Mouse (Mus musculus): Measurements from ENCODE around the gene Stk16.
"Not testable (repeated sequence)": the region's sequence is repeated elsewhere in the genome, so short reads cannot be mapped to it uniquely, and the experiment has no call there.

The Stk16 gene

DNA sequence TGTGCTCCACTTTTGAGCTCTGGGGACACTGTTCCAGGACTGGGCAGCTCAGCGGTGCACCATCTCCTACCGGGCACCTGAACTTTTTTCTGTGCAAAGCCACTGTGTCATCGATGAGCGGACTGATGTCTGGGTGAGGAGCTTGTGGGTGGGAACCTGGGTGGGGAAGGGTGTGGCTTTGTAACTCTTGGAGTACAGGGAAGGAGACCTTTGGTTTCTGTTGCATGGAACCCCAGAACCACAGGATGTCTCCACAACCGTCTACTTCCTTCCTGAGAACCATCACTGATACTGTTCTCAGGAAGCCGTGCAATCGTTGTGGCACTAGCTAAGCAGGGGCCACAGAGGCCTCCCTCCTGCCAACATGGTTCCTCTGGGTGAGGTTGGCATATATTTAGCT, 2.5 kb downstream of the Stk16 start:
- no peak for DNase-seq (ENCODE audit: low read depth, low spot score)

DNA sequence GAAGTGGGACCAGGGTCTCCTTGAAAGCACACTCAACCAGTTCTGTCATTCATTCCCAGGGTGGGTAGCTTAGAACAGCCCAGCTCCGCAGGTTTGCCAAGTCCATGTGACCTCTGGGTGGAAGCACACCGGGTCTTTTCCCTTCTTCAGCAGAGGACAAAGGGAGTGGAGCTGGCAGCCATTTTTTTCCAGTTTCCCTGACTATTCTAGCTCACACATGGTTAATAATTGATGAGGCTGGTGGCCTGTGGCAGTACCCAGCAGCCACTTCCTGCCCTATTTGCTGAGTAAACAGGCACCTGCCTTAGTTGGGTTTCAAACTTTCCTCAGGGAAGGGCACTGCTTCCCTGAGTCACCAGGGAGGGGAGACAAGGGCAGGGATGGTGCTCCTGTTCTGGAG, 3.8 kb downstream of the Stk16 start:
- DNase-seq (ENCODE audit: low read depth, low spot score), result no peak

DNA sequence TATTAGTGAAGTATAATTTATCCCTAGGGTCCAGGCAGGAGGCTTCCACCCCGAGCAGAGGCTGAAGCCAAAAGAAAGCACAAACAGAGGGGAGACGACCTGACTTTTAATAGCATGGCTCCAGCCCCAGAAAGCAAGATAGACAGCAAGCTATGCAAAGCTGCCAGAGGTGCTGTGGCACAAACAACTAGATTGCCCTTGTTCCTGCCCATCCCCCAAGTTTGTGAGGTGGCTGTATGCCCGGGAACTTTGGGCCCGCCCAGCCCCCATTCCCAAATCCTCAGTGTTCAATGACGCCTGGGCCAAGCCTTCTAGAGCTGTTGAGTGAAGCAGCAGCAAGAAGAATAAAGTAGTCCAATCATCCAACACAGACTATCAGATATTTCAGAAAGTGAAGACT, 4.2 kb downstream of the Stk16 start:
- no peak for DNase-seq (ENCODE audit: low read depth, low spot score)

DNA sequence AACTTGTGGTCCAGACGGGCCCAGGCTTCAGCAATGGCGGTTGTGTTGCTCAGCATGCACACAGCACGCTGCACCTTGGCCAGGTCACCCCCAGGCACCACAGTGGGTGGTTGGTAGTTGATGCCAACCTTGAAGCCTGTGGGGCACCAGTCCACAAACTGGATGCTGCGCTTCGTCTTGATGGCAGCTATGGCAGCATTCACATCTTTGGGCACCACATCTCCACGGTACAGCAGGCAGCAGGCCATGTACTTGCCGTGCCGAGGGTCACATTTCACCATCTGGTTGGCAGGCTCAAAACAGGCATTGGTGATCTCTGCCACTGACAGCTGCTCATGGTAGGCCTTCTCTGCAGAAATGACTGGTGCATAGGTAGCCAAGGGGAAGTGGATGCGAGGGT, 5.1 kb downstream of the Stk16 start:
- DNase-seq (ENCODE audit: low read depth, low spot score), result peak; percentile 75

DNA sequence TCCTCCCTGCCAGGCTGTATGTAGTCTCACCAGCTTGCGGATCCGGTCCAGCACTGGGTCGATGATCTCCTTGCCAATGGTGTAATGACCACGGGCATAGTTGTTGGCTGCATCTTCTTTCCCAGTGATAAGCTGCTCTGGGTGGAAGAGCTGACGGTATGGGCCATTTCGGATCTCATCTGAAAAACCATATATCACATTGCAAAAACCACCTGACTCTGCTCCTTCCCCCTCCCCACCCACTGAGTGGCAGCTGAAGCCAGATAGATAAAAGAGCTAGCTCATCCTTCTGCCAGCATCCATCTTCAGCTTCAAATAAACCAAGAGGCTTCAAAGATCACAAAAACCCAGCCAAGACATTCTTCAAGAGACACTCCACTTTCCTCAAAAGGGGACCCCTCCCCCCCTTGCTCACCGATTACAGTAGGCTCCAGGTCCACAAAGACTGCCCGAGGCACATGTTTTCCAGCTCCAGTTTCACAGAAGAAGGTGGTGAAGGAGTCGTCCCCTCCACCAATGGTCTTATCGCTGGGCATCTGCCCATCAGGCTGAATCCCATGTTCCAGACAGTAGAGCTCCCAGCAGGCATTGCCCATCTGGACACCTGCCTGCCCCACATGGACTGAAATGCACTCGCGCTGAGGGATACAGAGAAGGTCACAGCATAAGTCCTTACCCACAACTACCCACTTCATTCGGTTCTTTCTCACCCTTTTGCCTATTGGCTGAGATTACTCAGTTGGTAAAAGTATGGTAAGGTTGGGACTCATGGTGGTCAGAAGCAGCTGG, 6.4 kb downstream of the Stk16 start:
- DNase-seq (ENCODE audit: low read depth, low spot score), result peak; percentile 80

DNA sequence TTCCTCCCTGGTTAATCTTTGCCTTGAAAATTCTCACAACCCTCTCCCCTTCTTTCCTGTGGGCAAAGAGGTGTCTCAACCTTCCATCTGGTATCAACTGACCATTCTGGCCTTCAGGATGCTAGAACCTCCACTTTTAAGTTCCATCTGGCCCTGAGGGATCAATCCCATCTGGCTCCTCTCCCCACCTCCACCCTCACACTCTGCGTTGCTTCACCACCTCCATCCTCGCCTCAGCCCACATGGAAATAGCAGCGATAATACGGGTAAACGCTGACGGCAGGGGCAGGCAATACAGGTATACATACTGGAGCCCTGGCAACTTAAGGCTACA, 7.2 kb downstream of the Stk16 start:
- no peak for DNase-seq (ENCODE audit: low read depth, low spot score)

DNA sequence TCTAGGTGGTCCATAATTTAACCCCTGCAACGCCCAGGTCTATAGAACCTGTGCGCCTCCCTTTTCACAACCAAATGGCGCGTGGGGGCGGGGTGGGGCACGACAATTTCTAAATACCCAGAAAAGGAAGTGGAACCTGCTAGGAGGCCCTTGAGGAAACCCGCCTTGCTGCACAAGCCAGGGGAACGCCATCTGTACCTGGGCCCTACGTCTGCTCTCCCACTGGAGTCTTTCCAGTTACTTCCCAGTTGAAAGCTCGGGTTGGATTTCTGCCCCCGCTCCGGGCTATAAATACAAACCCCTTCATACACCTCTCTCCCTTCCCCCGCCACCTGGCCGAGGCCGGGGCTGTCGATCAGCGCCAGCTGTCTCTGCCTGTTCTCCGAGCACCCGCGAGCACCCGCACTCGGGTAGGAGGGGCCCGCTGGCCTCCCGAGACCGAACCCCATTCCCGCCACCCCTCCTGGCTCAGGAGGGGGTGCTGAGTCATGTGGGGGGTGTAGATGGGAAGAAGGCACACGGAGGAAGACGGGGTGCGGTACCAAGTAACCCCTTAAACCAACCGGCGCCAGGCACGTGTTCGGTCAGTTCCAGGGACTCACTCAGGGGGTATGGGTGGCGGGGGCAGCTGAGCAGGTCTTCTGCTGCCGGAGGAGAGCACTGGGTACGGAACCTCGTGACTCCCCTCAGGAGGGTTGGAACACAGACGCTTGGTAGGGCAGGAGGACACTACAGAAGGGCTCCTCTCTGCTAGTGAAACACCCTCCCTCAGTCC, 7.8 kb downstream of the Stk16 start:
- DNase-seq (ENCODE audit: low read depth, low spot score), result peak; percentile 95

DNA sequence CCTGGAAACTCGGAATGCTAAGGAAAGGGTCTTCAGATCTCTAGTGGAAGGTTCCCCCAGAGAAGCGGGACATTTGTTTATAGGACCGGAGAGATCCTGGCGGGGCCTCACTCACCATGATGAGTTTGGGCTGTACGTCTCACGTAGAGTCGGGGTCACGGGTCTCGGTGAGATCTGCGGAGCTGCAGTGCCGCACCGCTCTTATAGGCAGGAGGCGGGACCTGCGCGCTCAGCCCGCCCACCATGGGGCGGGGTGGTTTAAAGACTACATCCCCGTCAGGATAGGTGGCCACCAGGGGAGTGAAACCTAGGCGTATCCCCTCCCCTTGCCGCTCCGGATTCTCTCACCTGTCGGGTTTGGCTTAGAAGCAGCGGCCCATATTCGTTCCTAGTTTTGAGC, 8.4 kb downstream of the Stk16 start:
- DNase-seq (ENCODE audit: low read depth, low spot score), result peak; percentile 95

DNA sequence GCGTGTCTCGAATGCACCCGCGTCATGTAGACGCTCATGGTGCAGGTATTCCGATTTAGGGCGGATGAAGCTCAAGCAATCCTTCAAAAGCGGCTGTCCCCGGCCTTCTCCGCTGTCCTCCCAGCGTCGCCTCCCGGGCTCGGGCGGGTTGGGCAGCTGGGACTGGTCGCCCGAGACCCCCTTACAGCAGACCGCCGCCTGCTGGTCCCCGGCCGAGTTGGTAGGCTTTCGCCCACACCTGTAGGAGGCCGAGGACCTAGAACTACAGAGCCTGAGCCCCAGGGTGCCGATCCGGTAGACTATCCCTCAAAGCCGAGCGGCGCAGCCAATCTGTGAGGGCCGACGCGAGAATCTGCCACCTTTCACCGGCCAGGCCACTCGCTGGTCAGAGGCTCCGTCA, 8.9 kb downstream of the Stk16 start, which contains the start of gene Tuba4a:
TSS of gene Tuba4a (minus strand) at position 335 of the 400 bp plus-strand sequence.
- DNase-seq (ENCODE audit: low read depth, low spot score), result no peak

DNA sequence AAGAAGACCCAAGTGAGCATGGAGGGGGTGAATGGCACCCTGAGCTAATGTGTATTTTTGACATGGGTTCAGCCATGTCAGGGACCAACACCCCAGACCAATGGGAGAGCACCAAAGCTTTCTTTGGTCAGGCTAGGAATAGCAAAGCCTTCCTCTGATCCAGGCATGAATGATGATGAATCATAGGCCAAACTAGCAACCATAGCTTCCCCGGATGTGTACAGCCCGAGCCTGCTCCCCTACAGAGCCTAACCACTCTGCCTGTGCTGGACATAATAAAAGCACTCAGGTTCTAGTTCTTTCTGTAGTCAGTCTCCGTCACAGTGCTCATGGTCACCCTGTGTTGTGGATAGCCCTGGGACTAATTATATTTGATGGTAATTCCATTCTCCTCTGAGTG, 10.9 kb downstream of the Stk16 start:
- DNase-seq (ENCODE audit: low read depth, low spot score), result no peak

DNA sequence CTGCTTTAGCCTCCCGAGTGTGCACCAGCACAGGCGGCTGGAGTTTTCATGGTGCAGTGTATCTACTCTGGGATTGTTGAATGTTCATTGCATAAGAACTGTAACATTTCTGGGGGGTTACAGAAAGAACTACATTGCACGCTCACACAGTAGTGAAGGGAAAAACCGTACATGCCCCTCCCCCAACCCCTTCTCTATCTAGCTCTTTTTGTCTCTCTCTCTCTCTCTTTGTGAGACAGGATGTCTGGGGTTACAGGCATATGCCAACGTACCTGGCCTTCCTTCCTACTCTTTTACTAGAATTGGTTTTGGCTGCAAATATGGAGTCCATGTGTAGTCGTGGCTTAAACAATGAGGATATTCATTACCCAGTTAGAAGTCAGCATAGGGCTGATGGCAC, 12.3 kb downstream of the Stk16 start:
- no peak for DNase-seq (ENCODE audit: low read depth, low spot score)

DNA sequence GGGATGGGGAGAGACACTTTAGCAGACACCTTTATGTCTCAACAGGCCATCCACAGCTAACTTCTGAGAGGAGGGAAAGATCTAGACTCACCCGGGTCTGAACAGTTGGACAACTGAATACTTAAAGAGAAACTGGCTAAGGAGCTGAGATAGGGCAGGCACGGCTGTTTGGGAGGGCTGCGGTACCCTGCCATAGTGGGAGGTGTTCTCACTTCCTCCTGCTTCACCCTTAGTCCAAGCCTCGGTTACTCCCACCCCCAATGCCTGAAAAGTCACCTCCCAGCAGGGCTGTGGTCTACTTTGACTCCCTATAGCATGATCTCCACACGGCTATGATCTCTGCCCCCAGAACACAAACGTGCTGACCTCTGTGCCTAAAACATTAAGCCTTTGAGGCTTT, 12.9 kb downstream of the Stk16 start:
- DNase-seq (ENCODE audit: low read depth, low spot score), result no peak

DNA sequence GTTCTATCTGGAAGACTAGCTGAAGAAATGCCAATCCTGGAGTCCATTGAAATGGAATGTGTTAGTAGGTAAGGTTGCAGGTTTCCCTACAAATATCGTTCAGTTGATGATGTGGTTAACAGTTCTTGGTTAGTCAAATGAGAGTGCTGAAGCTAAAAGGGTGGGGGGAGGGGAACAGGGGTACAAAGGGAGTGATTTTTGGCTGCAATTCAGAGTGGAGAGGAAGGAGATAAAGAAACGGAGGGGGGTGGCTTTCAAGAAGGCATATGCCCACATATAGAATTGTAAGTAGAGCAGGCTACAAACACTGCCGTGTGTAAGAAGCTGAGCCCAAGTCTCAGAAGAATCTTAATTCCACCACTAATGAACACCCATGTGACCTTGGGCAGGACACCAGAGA, 14.8 kb downstream of the Stk16 start:
- DNase-seq (ENCODE audit: low read depth, low spot score), result no peak

DNA sequence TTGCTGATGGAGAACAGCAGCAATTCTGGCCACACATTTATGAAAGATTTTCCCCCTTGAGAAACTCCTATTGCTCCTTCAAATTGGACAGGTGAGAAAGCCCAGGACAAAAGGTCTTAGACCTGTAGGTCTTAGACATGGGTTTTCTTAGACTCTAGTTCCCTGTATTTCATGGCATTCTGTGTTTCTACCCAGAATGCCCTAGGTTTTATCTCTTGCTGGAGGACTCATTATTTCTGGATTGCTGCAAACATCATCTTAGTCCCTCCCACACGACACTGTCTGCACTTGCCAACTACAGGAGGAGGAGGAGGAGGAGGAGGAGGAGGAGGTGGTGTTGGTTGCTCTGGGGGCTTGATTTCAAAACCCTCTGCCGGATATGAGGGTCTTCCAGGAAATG, 15.5 kb downstream of the Stk16 start:
- DNase-seq (ENCODE audit: low read depth, low spot score), result no peak

DNA sequence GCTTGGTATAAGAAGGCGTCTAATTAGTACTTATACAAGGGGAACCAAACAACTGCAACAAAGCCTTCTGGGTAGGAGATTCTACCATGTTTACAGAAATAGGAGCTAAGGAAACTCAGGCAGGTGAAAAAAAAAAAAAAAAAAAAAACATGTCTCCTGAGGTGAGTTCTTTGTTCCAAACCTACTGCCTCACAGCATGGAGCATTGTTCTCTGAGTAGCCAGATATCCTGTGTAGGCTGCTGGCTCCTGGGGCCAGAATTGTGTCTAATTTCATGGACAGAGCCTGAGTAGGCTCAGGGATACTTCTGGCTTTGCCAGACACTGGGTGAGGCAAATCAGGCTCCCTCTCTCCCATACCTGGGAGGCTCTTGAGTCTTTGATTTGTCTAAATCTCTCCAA, 17.0 kb downstream of the Stk16 start:
- DNase-seq (ENCODE audit: low read depth, low spot score), result no peak

DNA sequence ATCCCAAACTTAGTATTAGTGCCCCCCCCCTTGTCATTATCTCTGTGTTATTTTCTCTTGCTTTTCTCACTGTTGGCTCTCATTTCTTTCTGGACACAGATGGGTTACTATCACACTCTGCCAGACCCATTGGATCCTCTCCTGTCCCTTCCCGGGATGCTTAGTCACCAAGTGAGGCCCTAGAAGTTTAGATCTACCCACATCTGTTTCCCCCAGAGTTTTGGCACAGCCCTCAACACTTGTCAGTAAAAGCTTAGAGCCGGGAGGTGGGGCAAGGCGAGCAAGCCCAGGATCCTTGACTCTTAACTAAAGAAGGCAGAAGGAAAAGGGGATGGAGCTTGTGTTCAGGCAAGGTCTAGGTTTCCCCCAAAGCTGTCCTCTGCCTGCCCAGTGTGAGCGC, 18.5 kb downstream of the Stk16 start:
- DNase-seq (ENCODE audit: low read depth, low spot score), result no peak

DNA sequence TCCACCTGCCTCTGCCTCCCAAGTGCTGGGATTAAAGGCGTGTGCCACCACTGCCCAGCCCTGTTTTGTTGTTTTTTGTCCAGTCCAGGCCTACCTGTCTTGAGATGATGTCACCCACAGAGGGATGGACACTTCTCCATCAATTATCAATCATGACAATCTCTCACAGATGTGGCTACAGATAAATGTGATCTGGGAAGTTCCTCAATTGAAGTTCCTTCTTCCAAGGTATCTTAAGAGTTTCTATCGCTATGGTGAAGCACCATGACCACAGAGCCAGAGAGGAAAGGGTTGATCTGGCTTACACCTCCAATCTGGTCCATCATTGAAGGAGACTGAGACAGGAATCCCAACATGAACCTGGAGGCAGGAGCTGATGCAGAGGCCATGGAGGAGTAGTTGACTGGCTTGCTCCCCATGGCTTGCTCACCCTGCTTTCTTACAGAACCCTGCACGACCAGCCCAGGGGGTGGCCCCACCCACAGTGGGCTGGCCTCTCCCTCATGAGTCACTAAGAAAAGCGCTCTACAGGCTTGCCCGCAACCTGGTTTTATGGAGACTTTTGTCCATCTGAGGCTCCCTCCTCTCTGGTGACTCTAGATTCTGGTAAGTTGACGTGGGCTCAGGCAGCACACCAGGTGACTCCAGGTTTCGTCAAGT, 19.8 kb downstream of the Stk16 start:
- no peak for DNase-seq (ENCODE audit: low read depth, low spot score)

DNA sequence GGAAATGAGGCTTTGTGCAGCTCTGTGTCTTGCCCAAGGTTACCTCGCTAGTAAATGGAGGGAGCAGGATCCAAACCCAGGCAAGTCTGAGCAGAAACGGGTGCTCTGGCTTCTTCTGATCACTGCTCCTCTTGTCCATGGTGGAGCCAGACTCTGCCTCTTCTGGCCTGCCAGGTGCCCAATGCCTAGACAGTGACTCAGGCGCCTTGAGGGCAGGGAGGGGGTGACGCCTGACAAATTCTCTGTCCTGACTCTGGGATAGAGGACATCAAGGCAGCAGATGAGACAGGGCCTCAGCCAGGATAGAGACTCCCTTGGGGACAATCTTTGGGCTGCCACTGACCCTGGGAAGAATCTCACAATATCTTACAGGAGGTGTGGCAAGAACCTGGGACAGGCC, 20.6 kb downstream of the Stk16 start:
- no peak for DNase-seq (ENCODE audit: low read depth, low spot score)

DNA sequence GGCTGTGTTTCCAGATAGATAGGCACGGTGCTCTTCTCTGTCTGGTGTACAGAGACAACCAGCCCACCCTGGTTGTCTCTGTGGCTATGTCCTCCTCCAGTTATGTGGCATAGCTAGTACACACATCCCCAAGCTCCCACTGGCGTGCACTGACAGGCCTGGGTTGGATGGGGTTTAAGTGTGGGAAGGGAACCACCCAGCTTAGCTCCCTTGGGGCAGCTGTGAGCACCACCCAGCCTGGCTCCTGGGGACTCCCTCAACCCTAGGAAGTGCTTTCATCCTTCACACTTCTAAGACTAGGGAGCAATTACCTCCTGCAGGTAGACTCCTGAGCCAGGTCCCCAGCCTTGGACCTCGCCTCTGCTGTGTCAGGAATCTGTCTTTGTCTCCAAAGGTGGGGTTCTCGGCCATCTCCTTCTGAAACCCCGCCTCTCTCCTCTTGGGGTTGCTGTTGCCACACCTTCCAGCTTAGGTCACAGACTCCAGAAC, 21.1 kb downstream of the Stk16 start, which contains the start of gene A630095N17Rik:
TSS of gene A630095N17Rik (minus strand) at position 439 of the 489 bp plus-strand sequence.
- DNase-seq (ENCODE audit: low read depth, low spot score), result no peak

DNA sequence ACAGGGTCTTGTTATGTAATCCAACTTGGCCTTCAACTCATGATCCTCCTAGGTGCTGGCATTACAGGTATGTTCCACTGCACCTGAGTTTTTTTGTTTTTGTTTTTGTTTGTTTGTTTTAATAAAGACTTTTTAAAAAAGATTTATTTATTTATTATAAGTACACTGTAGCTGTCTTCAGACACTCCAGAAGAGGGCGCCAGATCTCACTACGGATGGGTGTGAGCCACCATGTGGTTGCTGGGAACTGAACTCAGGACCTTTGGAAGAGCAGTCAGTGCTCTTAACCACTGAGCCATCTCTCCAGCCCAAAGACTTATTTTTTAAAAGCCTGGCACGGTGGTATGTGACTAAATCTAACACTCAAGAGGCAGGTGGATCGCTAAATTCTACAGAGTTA, 21.9 kb downstream of the Stk16 start:
- not testable (repeated sequence) for DNase-seq (ENCODE audit: low read depth, low spot score)

DNA sequence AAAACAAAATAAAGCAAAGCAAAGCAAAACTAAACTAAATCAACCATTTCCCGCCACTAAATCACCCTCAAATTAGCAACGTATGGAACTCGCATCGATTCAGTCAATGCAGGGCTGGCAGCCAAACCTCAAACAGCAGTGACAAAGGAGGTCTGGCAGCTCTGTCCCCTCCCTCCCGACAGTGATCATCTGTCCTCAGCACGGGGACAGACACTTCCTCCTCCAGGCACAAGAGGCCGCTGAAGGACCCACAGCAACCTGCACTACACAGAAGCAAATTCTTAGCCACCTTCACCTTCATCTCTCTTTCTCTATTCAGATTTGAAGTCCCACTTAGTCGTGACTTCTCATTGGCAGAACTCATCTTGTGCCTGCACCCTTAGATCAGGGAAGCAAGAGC, 24.0 kb downstream of the Stk16 start:
- peak; percentile 59 for DNase-seq (ENCODE audit: low read depth, low spot score)

All from skeletal muscle tissue, adult 2 months (tissue).